Mouse (Mus musculus) megakaryocyte, embryonic 14.5 days (primary cell): ENCODE results near the gene Setd1a.

Source experiments
- FLI1 ChIP-seq: IDR thresholded peaks from 2 replicates; pipeline ENCODE4 v1.6.1; 2012; ENCODE audit warnings: low read length, inconsistent platforms, mixed read lengths
- GATA1 ChIP-seq: IDR thresholded peaks from 3 replicates; pipeline ENCODE4 v1.6.1; 2012; ENCODE audit warnings: mixed read lengths, low read length, inconsistent platforms, borderline replicate concordance

DNA sequence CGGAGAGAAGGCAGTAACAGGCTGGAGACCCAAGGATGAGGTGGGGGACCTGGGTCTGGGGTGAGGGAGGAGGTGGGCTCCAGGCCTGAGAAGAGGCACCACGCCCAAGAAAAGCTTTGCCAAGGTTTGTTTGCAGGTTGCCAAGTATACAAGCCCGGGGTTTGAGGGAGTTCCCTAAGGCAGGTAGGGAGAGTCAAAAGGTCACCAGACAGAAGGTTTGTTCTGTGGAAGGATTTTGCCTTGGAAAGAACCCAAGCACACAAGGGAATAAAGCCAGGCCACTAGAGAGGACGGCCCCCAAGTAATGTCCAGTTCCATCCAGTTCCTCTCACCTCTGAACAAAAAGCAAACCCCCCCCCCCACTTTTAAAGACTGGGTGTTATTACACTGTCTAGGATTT, 34.8 kb downstream of the Setd1a start:
- TF ChIP-seq FLI1 (no peak), GATA1 (no peak)
